Mouse (Mus musculus) G1E (cell line): ENCODE data around the gene Gm12216. TPM values are rescaled to one million over a fixed set of nuclear protein-coding genes. Genes with fewer than 3 reads are reported as not detected.

ENCODE experiments used
- ATAC-seq: 2 replicates; pipeline ENCODE4 v1.8.0; 2016; ENCODE audit warnings: mild to moderate bottlenecking; ENCODE audit not compliant: insufficient number of reproducible peaks, poor library complexity, low FRiP score, severe bottlenecking; ENCODE audit errors: extremely low read depth
- DNase-seq: peaks from one replicate; pipeline ENCODE4 v3.0.0; 2012; ENCODE audit warnings: low spot score
- H3K27me3 ChIP-seq: 2 replicates; pipeline ENCODE4 v1.6.1; 2012; ENCODE audit warnings: mild to moderate bottlenecking, low read length, inconsistent platforms; ENCODE audit not compliant: insufficient read depth
- H3K36me3 ChIP-seq: replicated peaks from 2 replicates; pipeline ENCODE3; 2012; ENCODE audit warnings: mild to moderate bottlenecking, inconsistent platforms
- H3K4me1 ChIP-seq: 2 replicates; pipeline ENCODE4 v1.6.1; 2012; ENCODE audit warnings: low read depth, low read length, inconsistent platforms, mixed read lengths; ENCODE audit not compliant: insufficient read depth
- H3K4me3 ChIP-seq: 2 replicates; pipeline ENCODE4 v1.5.1; 2012; ENCODE audit warnings: low read depth, mild to moderate bottlenecking, inconsistent platforms, low read length, moderate library complexity, mixed read lengths
- H3K9me3 ChIP-seq: replicated peaks from 2 replicates; pipeline ENCODE4 v1.6.1; 2012; ENCODE audit warnings: inconsistent platforms
- CTCF ChIP-seq: IDR thresholded peaks from 2 replicates; pipeline ENCODE4 v1.5.1; 2012; ENCODE audit warnings: low read depth, low read length, inconsistent platforms, mixed read lengths
- GATA1 ChIP-seq: IDR thresholded peaks from 2 replicates; pipeline ENCODE4 v1.6.1; 2012; ENCODE audit warnings: borderline replicate concordance, low read length, inconsistent platforms, mixed read lengths
- GATA2 ChIP-seq: IDR thresholded peaks from 2 replicates; pipeline ENCODE4 v1.6.1; 2012; ENCODE audit warnings: low read depth, low read length, inconsistent platforms, borderline replicate concordance
- POLR2AphosphoS5 ChIP-seq: IDR thresholded peaks from 2 replicates; pipeline ENCODE4 v1.6.1; 2012; ENCODE audit warnings: low read depth, low read length, inconsistent platforms; ENCODE audit not compliant: insufficient replicate concordance
- TAL1 ChIP-seq: conservative IDR thresholded peaks from 2 replicates; pipeline ENCODE4 v1.6.1; 2012; ENCODE audit warnings: low read depth, low read length, inconsistent platforms, mixed read lengths
- polyA plus RNA-seq: library from polyadenylated mRNA; stranded (reverse); fragments of >175 nt; gene quantifications from 2 replicates; pipeline ENCODE4 v1.2.3, GENCODE M21; 2012
- total RNA-seq, 2 experiments: library from RNA; stranded (forward) in 1 of 2; stranded (reverse) in 1 of 2; fragments of 200-1000 nt in 1 of 2; fragments of >200 nt in 1 of 2; fragmentation: Nextera tagmentation in 1 of 2; gene quantifications; 2 replicates each; pipeline ENCODE4 v1.2.3; 2014 to 2017

The Gm12216 gene
- total and polyA plus RNA-seq, 3 experiments: 0.16 TPM; not detected in 2

- TF ChIP-seq GATA1 (no peak), CTCF (no peak), POLR2AphosphoS5 (no peak), GATA2 (no peak), TAL1 (no peak)
- Histone ChIP-seq H3K27me3 (peaks cover 16% of the 10 kb centered on the region), H3K36me3 (no peaks in the 10 kb centered on the region), H3K4me1 (no peaks in the 10 kb centered on the region), H3K9me3 (no peaks in the 10 kb centered on the region), H3K4me3 (no peak overlapping the region)
- no peak for ATAC-seq
- no peak for DNase-seq
These were observed 61.6 kb downstream of the Gm12216 start for GRCm38 (mm10) chr11:53797386-53797920.

GRCm38 (mm10) chr11:53796409-53797151, 62.5 kb downstream of the Gm12216 start:
- H3K27me3 ChIP-seq: peaks cover 16% of the 10 kb centered on the region
- ATAC-seq (no peak), DNase-seq (no peak)
- H3K4me3 ChIP-seq: no peak overlapping the region
- TF ChIP-seq POLR2AphosphoS5 (no peak), GATA1 (no peak), GATA2 (no peak), CTCF (no peak), TAL1 (no peak)
- H3K36me3 ChIP-seq: no peaks in the 10 kb centered on the region
- no peaks in the 10 kb centered on the region for H3K9me3 ChIP-seq
- no peaks in the 10 kb centered on the region for H3K4me1 ChIP-seq

- Histone ChIP-seq H3K9me3 (no peaks in the 10 kb centered on the region), H3K27me3 (peaks cover 14% of the 10 kb centered on the region; the same call in 1 of the 2 replicates), H3K4me3 (no peak overlapping the region), H3K36me3 (no peaks in the 10 kb centered on the region), H3K4me1 (no peaks in the 10 kb centered on the region)
- no peak for ATAC-seq
- TF ChIP-seq POLR2AphosphoS5 (no peak), TAL1 (no peak), GATA2 (no peak), GATA1 (no peak), CTCF (no peak)
- DNase-seq: no peak
These were observed 63.2 kb downstream of the Gm12216 start for GRCm38 (mm10) chr11:53795813-53796212.

GRCm38 (mm10) chr11:53794671-53795557, 64.1 kb downstream of the Gm12216 start:
- no peak for ATAC-seq
- H3K36me3 ChIP-seq: no peaks in the 10 kb centered on the region
- DNase-seq: no peak
- H3K4me3 ChIP-seq: no peak overlapping the region
- no peak for TF ChIP-seq GATA2
- no peak for TF ChIP-seq TAL1
- no peak for TF ChIP-seq POLR2AphosphoS5
- TF ChIP-seq GATA1: no peak
- TF ChIP-seq CTCF: no peak
- no peaks in the 10 kb centered on the region for H3K9me3 ChIP-seq
- H3K27me3 ChIP-seq: peaks cover 14% of the 10 kb centered on the region
- H3K4me1 ChIP-seq: no peaks in the 10 kb centered on the region

- ATAC-seq (no peak), DNase-seq (no peak)
- TF ChIP-seq GATA1 (no peak), POLR2AphosphoS5 (no peak), TAL1 (no peak), CTCF (no peak), GATA2 (no peak)
- Histone ChIP-seq H3K36me3 (no peaks in the 10 kb centered on the region), H3K4me3 (no peak overlapping the region), H3K4me1 (no peaks in the 10 kb centered on the region), H3K27me3 (peaks cover 14% of the 10 kb centered on the region), H3K9me3 (no peaks in the 10 kb centered on the region)
These were observed 65.0 kb downstream of the Gm12216 start for GRCm38 (mm10) chr11:53794015-53794414.

- no peaks in the 10 kb centered on the region for H3K4me1 ChIP-seq
- H3K4me3 ChIP-seq: no peak overlapping the region
- peaks cover 17% of the 10 kb centered on the region for H3K27me3 ChIP-seq
- TF ChIP-seq TAL1 (no peak), CTCF (no peak), GATA2 (no peak), GATA1 (no peak), POLR2AphosphoS5 (no peak)
- no peak for ATAC-seq
- H3K9me3 ChIP-seq: no peaks in the 10 kb centered on the region
- no peak for DNase-seq
- H3K36me3 ChIP-seq: no peaks in the 10 kb centered on the region
These were observed 66.1 kb downstream of the Gm12216 start for GRCm38 (mm10) chr11:53792986-53793385.
